Mouse (Mus musculus) ES-Bruce4 (cell line): ENCODE measurements around the gene 4930519P11Rik. TPM values are rescaled to one million over a fixed set of nuclear protein-coding genes. Genes with fewer than 3 reads are reported as not detected.
A peak's percentile ranks its signal among the peaks of the same experiment; 100 is the strongest.

ENCODE experiments used
- H3K27ac ChIP-seq: 2 replicates; pipeline ENCODE4 v1.5.1; 2012; ENCODE audit warnings: low read length, inconsistent platforms; ENCODE audit not compliant: insufficient read depth
- H3K27me3 ChIP-seq: 2 replicates; pipeline ENCODE4 v1.6.1; 2012; ENCODE audit warnings: mild to moderate bottlenecking, low read length, inconsistent platforms; ENCODE audit not compliant: control insufficient read depth, poor library complexity, insufficient read depth, severe bottlenecking
- H3K36me3 ChIP-seq: 2 replicates; pipeline ENCODE4 v1.6.1; 2012; ENCODE audit warnings: inconsistent platforms, mild to moderate bottlenecking, low read length, moderate library complexity; ENCODE audit not compliant: control insufficient read depth, poor library complexity, insufficient read depth, severe bottlenecking
- H3K4me1 ChIP-seq: one replicate; pipeline ENCODE4 v1.8.1; 2011; ENCODE audit warnings: low read length; ENCODE audit not compliant: control insufficient read depth, insufficient read depth
- H3K4me3 ChIP-seq: 2 replicates; pipeline ENCODE4 v1.5.1; 2011; ENCODE audit warnings: low read depth, mild to moderate bottlenecking, low read length
- H3K9ac ChIP-seq: 2 replicates; pipeline ENCODE4 v1.6.1; 2012; ENCODE audit warnings: low read depth, mild to moderate bottlenecking, inconsistent platforms; ENCODE audit not compliant: poor library complexity, severe bottlenecking
- H3K9me3 ChIP-seq: replicated peaks from 2 replicates; pipeline ENCODE4 v1.6.1; 2012; ENCODE audit warnings: mild to moderate bottlenecking, low read length, inconsistent platforms; ENCODE audit not compliant: control insufficient read depth, poor library complexity, insufficient read depth, severe bottlenecking
- CTCF ChIP-seq: IDR thresholded peaks from one replicate; pipeline ENCODE4 v1.8.1; 2011; ENCODE audit warnings: low read depth, low read length
- EP300 ChIP-seq: IDR thresholded peaks from 2 replicates; pipeline ENCODE4 v1.6.1; 2011; ENCODE audit warnings: low read depth, low read length; ENCODE audit not compliant: insufficient read depth
- POLR2A ChIP-seq: IDR thresholded peaks from one replicate; pipeline ENCODE4 v1.8.1; 2011; ENCODE audit warnings: low read length; ENCODE audit not compliant: insufficient read depth
- polyA plus RNA-seq: library from polyadenylated mRNA; stranded (reverse); fragments of >200 nt; gene quantifications from 2 replicates; pipeline ENCODE4 v1.2.4, GENCODE M21; 2011; ENCODE audit warnings: low read depth; ENCODE audit not compliant: missing spikeins, insufficient read depth, insufficient read length

Gene 4930519P11Rik
- polyA plus RNA-seq, 1 experiment = not detected

DNA sequence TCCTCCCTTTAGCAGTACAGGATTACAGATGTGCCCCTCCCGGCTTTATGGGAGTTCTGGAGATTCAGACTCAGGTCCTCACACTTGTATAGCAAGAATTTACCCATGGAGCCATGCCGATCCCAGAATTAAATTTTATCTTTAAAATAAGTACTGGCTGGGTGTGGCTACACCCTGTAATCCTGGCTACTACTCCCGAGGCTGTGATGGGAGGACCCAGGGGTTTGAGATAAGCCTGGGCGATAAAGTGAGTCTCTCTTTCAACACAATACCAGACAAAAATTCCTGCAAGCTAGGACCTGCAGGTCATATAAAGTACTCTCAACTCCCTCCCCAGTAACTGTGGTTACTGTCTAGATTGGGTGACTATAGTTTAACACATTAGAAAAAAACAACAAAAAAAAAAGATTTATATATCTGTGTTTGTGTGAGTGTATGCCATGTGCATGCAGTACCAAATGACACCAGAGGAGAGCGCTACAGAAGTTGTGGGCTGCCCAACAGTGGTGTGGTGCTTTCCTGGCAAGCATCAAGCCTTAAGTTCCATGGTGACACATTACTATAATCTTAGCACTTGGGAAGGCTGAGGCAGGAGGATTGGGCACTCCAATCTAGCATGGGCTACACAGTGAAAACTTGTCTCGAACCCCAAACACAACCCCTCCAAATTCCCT, 29.6 kb upstream of the 4930519P11Rik start:
- peak; percentile 34 for TF ChIP-seq CTCF
- TF ChIP-seq EP300 = no peak
- no peak for TF ChIP-seq POLR2A
- 0 out of 2 replicates have a peak, but pooled peaks cover 5% of the 10 kb centered on the region for H3K9me3 ChIP-seq
- no peak overlapping the region for H3K27ac ChIP-seq
- H3K27me3 ChIP-seq = no peaks in the 10 kb centered on the region
- no peaks in the 10 kb centered on the region for H3K4me1 ChIP-seq
- 0 out of 2 replicates have a peak, but pooled peaks cover 3% of the 10 kb centered on the region for H3K36me3 ChIP-seq
- no peak overlapping the region for H3K4me3 ChIP-seq
- no peak overlapping the region for H3K9ac ChIP-seq

DNA sequence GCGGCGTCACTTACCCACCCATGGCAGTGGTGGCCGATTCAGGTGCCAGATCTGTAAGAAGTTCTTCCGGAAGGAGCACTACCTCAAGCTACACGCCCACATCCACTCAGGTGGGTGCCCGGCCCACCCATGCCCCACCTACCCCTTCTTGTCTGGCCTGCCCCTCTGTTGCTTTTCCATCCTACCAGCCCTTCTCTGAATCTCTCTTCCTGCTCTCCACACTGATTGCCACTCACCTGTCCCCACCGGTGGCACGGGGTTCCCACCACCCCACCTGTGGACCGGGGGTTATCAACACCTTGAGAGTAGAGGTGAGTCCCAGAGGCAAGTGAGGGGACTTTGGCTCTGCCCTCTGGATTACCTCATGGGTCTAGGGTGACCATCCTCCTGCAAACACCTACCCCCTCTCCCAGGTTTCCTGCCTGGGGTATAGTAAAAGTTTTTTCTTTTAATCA, 28.8 kb upstream of the 4930519P11Rik start:
- TF ChIP-seq POLR2A (no peak), CTCF (no peak), EP300 (no peak)
- no peak overlapping the region for H3K9ac ChIP-seq
- H3K27ac ChIP-seq = no peak overlapping the region
- no peaks in the 10 kb centered on the region for H3K27me3 ChIP-seq
- 0 out of 2 replicates have a peak, but pooled peaks cover 5% of the 10 kb centered on the region for H3K9me3 ChIP-seq
- H3K4me1 ChIP-seq = no peaks in the 10 kb centered on the region
- no peak overlapping the region for H3K4me3 ChIP-seq
- 0 out of 2 replicates have a peak, but pooled peaks cover 3% of the 10 kb centered on the region for H3K36me3 ChIP-seq

DNA sequence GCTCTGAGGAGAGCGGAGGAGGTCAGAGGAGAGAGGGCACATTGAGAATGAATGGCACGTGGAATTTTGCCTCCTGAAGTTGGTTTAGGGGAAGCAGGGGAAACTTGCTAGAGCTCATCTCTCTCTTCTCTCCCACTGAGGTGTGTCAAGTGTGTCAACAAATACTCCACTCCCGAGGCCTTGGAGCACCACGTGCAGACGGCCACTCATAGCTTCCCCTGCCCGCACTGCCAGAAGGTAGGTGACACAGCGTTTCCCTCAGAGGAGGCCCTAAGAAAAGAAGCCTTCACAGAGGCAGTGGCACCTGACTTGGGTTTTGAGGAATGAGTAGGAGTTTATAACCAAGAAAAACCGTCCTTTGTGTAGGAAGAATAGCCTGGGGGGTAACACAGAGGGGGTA, 27.9 kb upstream of the 4930519P11Rik start:
- Histone ChIP-seq H3K4me1 (no peaks in the 10 kb centered on the region), H3K9ac (no peak overlapping the region), H3K27me3 (no peaks in the 10 kb centered on the region), H3K27ac (no peak overlapping the region), H3K4me3 (no peak overlapping the region), H3K36me3 (0 out of 2 replicates have a peak, but pooled peaks cover 3% of the 10 kb centered on the region), H3K9me3 (0 out of 2 replicates have a peak, but pooled peaks cover 5% of the 10 kb centered on the region)
- TF ChIP-seq EP300 = no peak
- TF ChIP-seq POLR2A = no peak
- TF ChIP-seq CTCF = no peak

DNA sequence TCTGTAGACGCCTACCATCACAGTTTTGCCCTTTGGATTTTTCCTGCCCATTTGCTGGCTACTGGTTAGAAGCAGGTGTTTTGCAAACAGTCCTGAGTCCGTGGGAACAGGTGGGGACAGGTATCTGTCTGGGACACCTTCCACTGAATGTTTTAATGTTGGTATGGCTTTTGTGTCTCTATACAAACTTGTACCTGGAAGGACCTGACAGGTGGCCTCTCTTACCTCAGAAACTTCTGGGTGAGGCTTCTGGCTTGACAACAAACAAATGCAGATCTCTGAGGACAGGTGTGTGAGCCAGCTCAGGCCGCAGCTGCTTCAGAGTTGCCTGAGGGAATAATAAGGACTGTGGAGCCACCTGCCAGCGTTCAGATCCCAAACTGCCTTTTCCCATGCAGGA, 25.9 kb upstream of the 4930519P11Rik start:
- Histone ChIP-seq H3K9me3 (0 out of 2 replicates have a peak, but pooled peaks cover 5% of the 10 kb centered on the region), H3K27me3 (no peaks in the 10 kb centered on the region), H3K27ac (no peak overlapping the region), H3K4me1 (no peaks in the 10 kb centered on the region), H3K36me3 (0 out of 2 replicates have a peak, but pooled peaks cover 3% of the 10 kb centered on the region), H3K4me3 (no peak overlapping the region), H3K9ac (no peak overlapping the region)
- TF ChIP-seq CTCF = no peak
- TF ChIP-seq EP300 = no peak
- no peak for TF ChIP-seq POLR2A

DNA sequence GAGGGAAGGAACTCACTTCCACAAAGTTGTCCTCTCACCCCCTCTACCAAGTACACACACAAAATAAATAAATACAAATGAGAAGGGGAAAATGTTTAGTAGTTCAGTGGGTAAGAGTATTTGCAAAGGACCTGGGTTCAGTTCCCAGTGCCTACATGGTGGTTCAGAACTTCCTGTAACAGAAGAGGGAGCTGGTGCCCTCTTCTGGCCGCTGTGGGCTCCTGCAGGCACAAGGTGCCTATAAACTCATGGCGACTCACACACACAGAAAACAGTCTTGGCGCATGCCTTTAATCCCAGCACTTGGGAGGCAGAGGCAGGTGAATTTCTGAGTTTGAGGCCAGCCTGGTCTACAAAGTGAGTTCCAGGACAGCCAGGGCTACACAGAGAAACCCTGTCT, 25.3 kb upstream of the 4930519P11Rik start:
- H3K9ac ChIP-seq = no peak overlapping the region
- H3K9me3 ChIP-seq = 0 out of 2 replicates have a peak, but pooled peaks cover 5% of the 10 kb centered on the region
- H3K36me3 ChIP-seq = 0 out of 2 replicates have a peak, but pooled peaks cover 3% of the 10 kb centered on the region
- peak; percentile 38 for TF ChIP-seq CTCF
- TF ChIP-seq POLR2A = no peak
- no peak for TF ChIP-seq EP300
- no peaks in the 10 kb centered on the region for H3K27me3 ChIP-seq
- H3K4me3 ChIP-seq = no peak overlapping the region
- no peak overlapping the region for H3K27ac ChIP-seq
- no peaks in the 10 kb centered on the region for H3K4me1 ChIP-seq

DNA sequence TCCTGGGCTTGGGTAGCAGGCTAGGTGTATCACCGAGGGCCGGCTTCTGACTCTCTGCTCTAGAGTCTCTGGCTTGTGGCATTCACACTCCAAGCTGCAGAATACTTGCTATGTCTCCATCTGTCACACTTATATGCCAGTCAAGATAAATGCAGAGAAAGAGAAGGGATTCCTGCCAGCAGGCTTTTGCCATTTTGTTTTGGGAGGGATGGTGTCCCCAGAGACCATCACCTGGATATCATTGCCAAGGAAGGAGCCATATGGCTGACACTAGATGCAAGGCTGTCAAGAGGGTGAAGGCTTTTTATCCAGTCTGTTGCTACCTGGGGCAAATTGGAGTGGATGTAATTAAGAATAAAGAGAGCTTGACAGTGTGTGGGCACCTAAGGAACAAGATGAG, 22.6 kb upstream of the 4930519P11Rik start:
- TF ChIP-seq CTCF (no peak), POLR2A (no peak), EP300 (no peak)
- Histone ChIP-seq H3K4me3 (no peak overlapping the region), H3K9me3 (0 out of 2 replicates have a peak, but pooled peaks cover 5% of the 10 kb centered on the region), H3K27ac (no peak overlapping the region), H3K27me3 (no peaks in the 10 kb centered on the region), H3K4me1 (no peaks in the 10 kb centered on the region), H3K36me3 (0 out of 2 replicates have a peak, but pooled peaks cover 3% of the 10 kb centered on the region), H3K9ac (no peak overlapping the region)
